Mouse (Mus musculus) R1 (cell line): ENCODE data around the gene Phb2.

Source experiments
- DNase-seq: peaks from one replicate; pipeline ENCODE4 v3.0.0-alpha.2; 2018; ENCODE audit warnings: low read depth, low spot score

Phb2 gene

GRCm38 (mm10) chr6:124722876-124723473 is 10.8 kb downstream of the Phb2 start:
- no peak for DNase-seq

- DNase-seq, result no peak
Observed at GRCm38 (mm10) chr6:124723541-124723940, 11.4 kb downstream of the Phb2 start.

- DNase-seq, result no peak
Observed at GRCm38 (mm10) chr6:124724472-124724871, 12.3 kb downstream of the Phb2 start.

- no peak for DNase-seq
Observed at GRCm38 (mm10) chr6:124728621-124729020, 16.5 kb downstream of the Phb2 start.

GRCm38 (mm10) chr6:124729850-124730705 is 17.9 kb downstream of the Phb2 start:
- DNase-seq, result no peak

- DNase-seq, result no peak
Observed at GRCm38 (mm10) chr6:124731038-124731437, 18.9 kb downstream of the Phb2 start.

- DNase-seq, result peak; percentile 65
Observed at GRCm38 (mm10) chr6:124732476-124733370, 20.6 kb downstream of the Phb2 start.

GRCm38 (mm10) chr6:124734417-124734816 is 22.3 kb downstream of the Phb2 start:
- DNase-seq, result no peak

GRCm38 (mm10) chr6:124737040-124737439 is 24.9 kb downstream of the Phb2 start:
- DNase-seq, result no peak

GRCm38 (mm10) chr6:124738511-124739023 is 26.4 kb downstream of the Phb2 start, which contains the start of gene Ptpn6:
Ptpn6 (minus strand) TSS chr6:124738714.
- DNase-seq, result peak; percentile 96

- DNase-seq, result no peak
Observed at GRCm38 (mm10) chr6:124739231-124739796, 27.2 kb downstream of the Phb2 start.

GRCm38 (mm10) chr6:124740211-124740887 is 28.2 kb downstream of the Phb2 start:
- peak; percentile 78 for DNase-seq

GRCm38 (mm10) chr6:124740888-124741761 is 29.0 kb downstream of the Phb2 start, which contains the start of gene Grcc10:
Grcc10 (minus strand) TSS chr6:124741374.
- peak; percentile 100 for DNase-seq

GRCm38 (mm10) chr6:124741842-124742241 is 29.7 kb downstream of the Phb2 start:
- no peak for DNase-seq

GRCm38 (mm10) chr6:124742839-124743514 is 30.8 kb downstream of the Phb2 start:
- DNase-seq, result no peak

- DNase-seq, result no peak
Observed at GRCm38 (mm10) chr6:124743647-124744046, 31.5 kb downstream of the Phb2 start.

GRCm38 (mm10) chr6:124744755-124745321 is 32.7 kb downstream of the Phb2 start:
- DNase-seq, result no peak

- DNase-seq, result peak; percentile 97
Observed at GRCm38 (mm10) chr6:124745490-124746295, 33.6 kb downstream of the Phb2 start.
